Mouse (Mus musculus) hindbrain, postnatal 0 days (tissue): ENCODE results near the gene Gm20388. TPM values are rescaled to one million over a fixed set of nuclear protein-coding genes. Genes with fewer than 3 reads are reported as not detected.

Experiments
- ATAC-seq: fragments of 200-750 bp; cut with Nextera tagmentation; 2 replicates; pipeline ENCODE4 v1.8.0; 2017; ENCODE audit warnings: mild to moderate bottlenecking, moderate TSS enrichment, moderate library complexity
- DNase-seq: peaks from one replicate; pipeline ENCODE4 v3.0.0-alpha.2; 2015; ENCODE audit warnings: low spot score
- H3K27ac ChIP-seq: fragments of 300-500 bp; sonication (generic); 2 replicates; pipeline ENCODE4 v1.5.1; 2014; ENCODE audit warnings: mild to moderate bottlenecking
- H3K27me3 ChIP-seq: fragments of 300-500 bp; sonication (generic); 2 replicates; pipeline ENCODE4 v1.6.1; 2014; ENCODE audit warnings: low read length, mixed read lengths; ENCODE audit not compliant: insufficient read depth
- H3K36me3 ChIP-seq: fragments of 300-500 bp; sonication (generic); 2 replicates; pipeline ENCODE4 v1.6.1; 2014; ENCODE audit warnings: low read length, mixed read lengths; ENCODE audit not compliant: insufficient read depth
- H3K4me1 ChIP-seq: fragments of 300-500 bp; sonication (generic); 2 replicates; pipeline ENCODE4 v1.6.1; 2014; ENCODE audit warnings: antibody characterized with exemption, low read length, mixed read lengths; ENCODE audit not compliant: insufficient read depth
- H3K4me2 ChIP-seq: fragments of 300-500 bp; sonication (generic); 2 replicates; pipeline ENCODE4 v1.6.1; 2014; ENCODE audit warnings: low read depth, mild to moderate bottlenecking, low read length, moderate library complexity, mixed read lengths
- H3K4me3 ChIP-seq: fragments of 300-500 bp; sonication (generic); 2 replicates; pipeline ENCODE4 v1.5.1; 2014; ENCODE audit warnings: low read length
- H3K9ac ChIP-seq: fragments of 300-500 bp; sonication (generic); replicated peaks from 2 replicates; pipeline ENCODE4 v1.6.1; 2014; ENCODE audit warnings: mild to moderate bottlenecking, low read length, moderate library complexity, mixed read lengths
- H3K9me3 ChIP-seq: fragments of 300-500 bp; sonication (generic); 2 replicates; pipeline ENCODE4 v1.6.1; 2016; ENCODE audit warnings: low read length, mixed read lengths
- CTCF ChIP-seq: IDR thresholded peaks from 2 replicates; pipeline ENCODE4 v1.5.1; 2016; ENCODE audit warnings: antibody characterized with exemption, control low read depth, low read depth
- WGBS: fragments of 180-500 bp; shearing (Covaris S2); extraction: QIAGEN DNeasy Blood & Tissue Kit; methylation state at CpG from one replicate; pipeline ENCODE4 v1.1.7; 2014; 5-methylcytosine and 5-hydroxymethylcytosine counted together
- polyA plus RNA-seq: library from polyadenylated mRNA; unstranded; fragments of >200 nt; fragmentation: Nextera tagmentation; extraction: Ambion mirVana; gene quantifications from 2 replicates; pipeline ENCODE4 v1.2.1, GENCODE M21; 2015
- total RNA-seq: library from RNA; depleted of rRNA; stranded (reverse); fragments of >200 nt; gene quantifications from 2 replicates; pipeline ENCODE4 v1.2.3, GENCODE M21; 2014

Gene Gm20388
- total and polyA plus RNA-seq, 2 experiments from 2014 or later: 71.3 TPM; not detected in 1

GRCm38 (mm10) chr8:123880271-123880670 lies 3969.6 kb downstream of the Gm20388 start:
- no peak for DNase-seq
- no peaks in the 10 kb centered on the region for H3K27me3 ChIP-seq
- WGBS: 61% methylated on average over 10 of the region's 10 CpGs

GRCm38 (mm10) chr8:123880821-123881350 lies 3970.2 kb downstream of the Gm20388 start:
- Histone ChIP-seq H3K9ac (no peak overlapping the region), H3K4me3 (no peak overlapping the region), H3K36me3 (no peaks in the 10 kb centered on the region), H3K27me3 (no peaks in the 10 kb centered on the region), H3K9me3 (no peaks in the 10 kb centered on the region), H3K4me2 (no peak overlapping the region), H3K27ac (no peak overlapping the region), H3K4me1 (peaks cover 9% of the 10 kb centered on the region; the same call in 1 of the 2 replicates)
- ATAC-seq (no peak), DNase-seq (no peak)
- 55% methylated on average over 4 of the region's 4 CpGs for whole genome bisulfite sequencing
- TF ChIP-seq CTCF: 0 out of 2 replicates have a peak, but pooled peaks have one; percentile 15

More at GRCm38 (mm10) chr8:123880271-123880670, 3969.6 kb downstream of the Gm20388 start:
- Histone ChIP-seq H3K9ac (no peak overlapping the region), H3K4me1 (peaks cover 9% of the 10 kb centered on the region; the same call in 1 of the 2 replicates), H3K4me2 (no peak overlapping the region), H3K36me3 (no peaks in the 10 kb centered on the region), H3K27ac (no peak overlapping the region), H3K4me3 (no peak overlapping the region), H3K9me3 (no peaks in the 10 kb centered on the region)
- TF ChIP-seq CTCF: no peak
- no peak for ATAC-seq

- Histone ChIP-seq H3K4me2 (no peak overlapping the region), H3K9ac (no peak overlapping the region), H3K27me3 (no peaks in the 10 kb centered on the region), H3K36me3 (no peaks in the 10 kb centered on the region), H3K4me1 (peaks cover 9% of the 10 kb centered on the region; the same call in 1 of the 2 replicates), H3K27ac (no peak overlapping the region), H3K9me3 (no peaks in the 10 kb centered on the region), H3K4me3 (no peak overlapping the region)
- no peak for TF ChIP-seq CTCF
- 72% methylated on average over 2 of the region's 2 CpGs for WGBS
- no peak for DNase-seq
- ATAC-seq: no peak
Observed at GRCm38 (mm10) chr8:123882412-123882811, 3971.8 kb downstream of the Gm20388 start.

GRCm38 (mm10) chr8:123883094-123883493 lies 3972.5 kb downstream of the Gm20388 start:
- H3K4me2 ChIP-seq: no peak overlapping the region
- H3K9me3 ChIP-seq: no peaks in the 10 kb centered on the region
- TF ChIP-seq CTCF: no peak
- ATAC-seq (no peak), DNase-seq (no peak)
- WGBS: 65% methylated on average over 4 of the region's 4 CpGs
- peaks cover 9% of the 10 kb centered on the region; the same call in 1 of the 2 replicates for H3K4me1 ChIP-seq
- H3K36me3 ChIP-seq: no peaks in the 10 kb centered on the region
- no peak overlapping the region for H3K9ac ChIP-seq
- H3K4me3 ChIP-seq: no peak overlapping the region
- no peaks in the 10 kb centered on the region for H3K27me3 ChIP-seq
- H3K27ac ChIP-seq: no peak overlapping the region

GRCm38 (mm10) chr8:123884721-123885565 lies 3974.3 kb downstream of the Gm20388 start:
- no peak for TF ChIP-seq CTCF
- Histone ChIP-seq H3K27me3 (0 out of 2 replicates have a peak, but pooled peaks cover 6% of the 10 kb centered on the region), H3K4me1 (peaks cover 9% of the 10 kb centered on the region; the same call in 1 of the 2 replicates), H3K9me3 (no peaks in the 10 kb centered on the region), H3K27ac (peak overlapping the region; percentile 87), H3K4me3 (no peak overlapping the region; the same call in 1 of the 2 replicates), H3K9ac (no peak overlapping the region), H3K36me3 (no peaks in the 10 kb centered on the region), H3K4me2 (peak overlapping the region; percentile 33)
- DNase-seq: peak; percentile 80
- ATAC-seq: peak; percentile 93
- 7% methylated on average over 13 of the region's 14 CpGs for WGBS

GRCm38 (mm10) chr8:123887163-123887562 lies 3976.5 kb downstream of the Gm20388 start:
- no peak for TF ChIP-seq CTCF
- DNase-seq (no peak), ATAC-seq (no peak)
- H3K4me3 ChIP-seq: no peak overlapping the region
- peaks cover 15% of the 10 kb centered on the region for H3K4me1 ChIP-seq
- H3K9ac ChIP-seq: no peak overlapping the region
- H3K9me3 ChIP-seq: no peaks in the 10 kb centered on the region
- H3K36me3 ChIP-seq: no peaks in the 10 kb centered on the region
- WGBS: 93% methylated on average over 4 of the region's 4 CpGs
- H3K27ac ChIP-seq: no peak overlapping the region
- no peak overlapping the region for H3K4me2 ChIP-seq
- 0 out of 2 replicates have a peak, but pooled peaks cover 6% of the 10 kb centered on the region for H3K27me3 ChIP-seq
